Mouse (Mus musculus): ENCODE results near the gene Akr1d1. TPM values are rescaled to one million over a fixed set of nuclear protein-coding genes. Genes with fewer than 3 reads are reported as not detected.

The Akr1d1 gene
- polyA plus RNA-seq, 1 experiment from 2014 or later = not detected

DNA sequence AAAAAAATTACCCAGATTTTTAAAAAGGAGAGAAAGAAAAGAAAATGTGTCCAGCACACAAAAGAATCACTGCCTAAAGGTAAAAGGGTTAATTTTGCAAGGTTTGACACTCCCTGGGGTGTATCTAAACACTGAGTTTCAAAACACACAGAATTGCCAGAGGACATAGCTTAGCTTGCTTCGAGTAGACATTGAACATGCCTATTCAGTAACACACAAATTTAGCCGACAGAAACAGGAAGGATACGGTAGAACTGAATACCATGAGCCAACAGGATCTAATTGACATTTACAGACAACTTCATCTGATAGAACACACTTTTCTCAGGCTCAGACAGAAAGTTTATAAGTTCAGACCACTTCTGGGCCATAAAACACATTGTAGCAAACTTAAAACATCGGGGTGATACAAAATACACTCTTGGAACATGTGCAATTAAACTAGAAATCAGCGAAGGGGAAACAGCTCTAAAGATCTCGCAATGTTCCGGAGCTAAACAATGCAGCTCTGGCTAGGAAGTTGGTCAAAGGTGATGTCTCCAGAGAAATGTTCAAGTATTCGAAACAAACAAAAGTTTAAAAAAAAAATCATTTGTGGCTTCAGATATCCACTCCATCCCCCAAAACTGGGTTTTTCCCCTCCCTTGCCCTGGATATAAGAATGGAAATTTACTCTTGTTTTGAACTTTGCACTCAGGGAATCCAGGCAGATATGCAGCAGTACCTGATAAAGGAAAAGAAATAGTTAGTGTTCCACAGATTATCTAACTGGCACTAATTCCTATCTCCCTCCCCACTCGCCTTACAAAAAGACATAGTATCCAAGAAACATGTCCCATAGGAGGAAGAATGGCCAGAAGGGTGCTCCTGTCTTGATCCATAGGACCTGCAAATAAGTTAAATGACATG, 73.1 kb downstream of the Akr1d1 start:
- H3K27ac ChIP-seq (replicated peaks) = no peak overlapping the region
- no peak for ATAC-seq (ENCODE audit: low FRiP score, low read depth)
- no peaks in the 10 kb centered on the region for H3K9me3 ChIP-seq
- H3K36me3 ChIP-seq = no peaks in the 10 kb centered on the region
- no peaks in the 10 kb centered on the region for H3K4me1 ChIP-seq (replicated peaks)
- no peaks in the 10 kb centered on the region for H3K27me3 ChIP-seq
- WGBS = 56% methylated on average over 9 of the region's 9 CpGs
- H3K4me3 ChIP-seq = no peak overlapping the region
- H3K4me2 ChIP-seq = no peak overlapping the region
- no peak overlapping the region for H3K9ac ChIP-seq

DNA sequence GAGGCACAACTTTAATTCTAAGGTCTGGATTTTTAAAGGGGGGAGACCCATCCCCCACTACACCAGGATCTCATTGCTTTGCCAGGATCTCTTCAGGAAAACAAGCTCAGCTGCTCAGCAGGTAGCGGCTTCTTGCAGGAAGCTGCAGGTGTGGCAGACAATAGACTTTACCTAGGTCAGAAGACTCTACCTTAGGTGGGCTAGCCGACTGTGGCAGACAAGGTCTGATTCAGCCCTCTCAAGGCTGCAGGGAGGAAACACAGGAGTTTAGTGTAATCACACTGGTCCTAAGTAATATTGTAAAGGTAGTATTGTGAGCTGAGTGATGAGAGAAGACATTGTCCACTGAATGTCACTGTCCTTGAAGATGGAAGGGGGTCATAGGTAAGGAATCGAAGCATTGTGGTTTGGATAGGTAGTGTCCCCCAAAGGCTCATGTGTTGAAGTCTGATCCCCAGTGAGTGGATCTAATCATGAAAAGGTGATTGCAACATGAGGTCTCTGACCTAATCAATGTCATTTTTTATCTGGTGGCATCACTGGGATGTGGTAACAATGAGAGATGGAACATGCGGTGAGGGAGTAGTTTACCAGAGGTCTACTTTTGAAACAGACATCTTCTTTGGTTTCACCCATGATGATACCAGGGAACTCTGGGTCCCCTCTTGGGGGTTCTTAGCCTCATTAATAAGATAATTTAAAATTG, 74.4 kb downstream of the Akr1d1 start:
- Histone ChIP-seq H3K9me3 (no peaks in the 10 kb centered on the region), H3K27ac (replicated peaks) (no peak overlapping the region; the same call in 1 of the 2 replicates), H3K4me3 (no peak overlapping the region), H3K9ac (no peak overlapping the region), H3K36me3 (no peaks in the 10 kb centered on the region), H3K4me1 (replicated peaks) (no peaks in the 10 kb centered on the region), H3K27me3 (no peaks in the 10 kb centered on the region), H3K4me2 (no peak overlapping the region)
- WGBS = 77% methylated on average over 4 of the region's 4 CpGs
- ATAC-seq (ENCODE audit: low FRiP score, low read depth) = no peak

DNA sequence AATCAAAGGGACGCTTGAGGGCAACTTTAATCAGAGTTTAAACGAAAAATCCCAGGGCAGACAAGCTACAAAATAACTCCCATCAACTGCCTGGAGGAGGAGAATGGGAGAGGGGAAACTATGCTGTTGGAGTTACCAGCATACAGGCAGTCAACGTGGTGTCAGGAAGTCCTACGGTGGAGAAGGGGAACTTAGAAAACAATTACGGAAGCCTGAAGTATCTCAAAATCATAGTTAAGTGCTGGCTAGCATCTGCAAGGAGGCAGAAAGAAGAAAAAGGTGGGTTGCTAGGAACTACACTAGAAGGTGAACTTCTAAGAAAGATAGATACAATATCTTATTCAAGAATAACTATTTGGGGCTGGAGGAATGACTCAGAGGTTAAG, 74.9 kb downstream of the Akr1d1 start:
- no peak overlapping the region for H3K27ac ChIP-seq (replicated peaks)
- H3K9ac ChIP-seq = no peak overlapping the region
- no peak for ATAC-seq (ENCODE audit: low FRiP score, low read depth)
- no peaks in the 10 kb centered on the region for H3K9me3 ChIP-seq
- 69% methylated on average over 5 of the region's 5 CpGs for WGBS
- H3K27me3 ChIP-seq = no peaks in the 10 kb centered on the region
- H3K36me3 ChIP-seq = no peaks in the 10 kb centered on the region
- no peak overlapping the region for H3K4me2 ChIP-seq
- H3K4me1 ChIP-seq (replicated peaks) = no peaks in the 10 kb centered on the region
- no peak overlapping the region for H3K4me3 ChIP-seq

DNA sequence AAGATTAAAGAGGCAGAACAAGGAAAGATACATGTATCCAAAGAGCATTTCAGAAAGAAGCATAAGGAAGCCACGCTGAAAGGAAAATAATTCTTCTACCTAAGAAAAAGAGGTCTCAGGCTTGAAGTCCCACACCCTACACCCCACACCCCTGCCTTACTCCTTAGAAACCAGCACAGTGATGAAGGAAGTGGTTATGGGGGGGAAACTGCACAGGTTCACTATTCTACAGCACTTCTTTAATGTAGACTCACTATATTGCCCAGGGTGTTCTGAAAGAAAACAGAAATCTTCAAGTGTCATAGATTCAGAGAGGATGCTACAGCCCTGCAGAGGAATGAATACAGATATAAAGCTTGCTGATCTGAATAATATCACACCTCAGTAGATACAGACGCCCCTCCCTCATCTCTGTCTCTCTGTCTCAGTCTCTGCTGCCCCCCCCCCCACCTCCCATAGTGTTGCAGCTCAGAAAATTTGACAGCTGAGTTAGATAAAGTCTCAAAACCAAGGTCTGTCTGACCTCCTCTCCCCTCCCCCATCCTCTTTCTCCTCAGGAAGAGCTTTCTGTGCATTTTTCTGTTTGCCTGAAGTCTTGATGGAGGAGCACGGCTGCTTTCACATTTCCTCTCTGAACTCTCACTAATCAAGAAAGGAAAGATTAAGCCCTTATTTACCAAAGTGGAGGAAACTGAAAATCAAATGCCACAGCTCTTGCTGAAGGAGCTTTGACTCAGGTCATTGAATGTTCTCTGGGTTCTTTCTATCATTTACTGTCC, 77.7 kb downstream of the Akr1d1 start:
- H3K9ac ChIP-seq = no peak overlapping the region
- no peaks in the 10 kb centered on the region for H3K9me3 ChIP-seq
- H3K4me2 ChIP-seq = no peak overlapping the region
- no peak overlapping the region for H3K27ac ChIP-seq (replicated peaks)
- no peaks in the 10 kb centered on the region for H3K27me3 ChIP-seq
- H3K36me3 ChIP-seq = no peaks in the 10 kb centered on the region
- WGBS = 75% methylated on average over 3 of the region's 3 CpGs
- no peak overlapping the region for H3K4me3 ChIP-seq
- H3K4me1 ChIP-seq (replicated peaks) = no peaks in the 10 kb centered on the region
- ATAC-seq (ENCODE audit: low FRiP score, low read depth) = no peak

DNA sequence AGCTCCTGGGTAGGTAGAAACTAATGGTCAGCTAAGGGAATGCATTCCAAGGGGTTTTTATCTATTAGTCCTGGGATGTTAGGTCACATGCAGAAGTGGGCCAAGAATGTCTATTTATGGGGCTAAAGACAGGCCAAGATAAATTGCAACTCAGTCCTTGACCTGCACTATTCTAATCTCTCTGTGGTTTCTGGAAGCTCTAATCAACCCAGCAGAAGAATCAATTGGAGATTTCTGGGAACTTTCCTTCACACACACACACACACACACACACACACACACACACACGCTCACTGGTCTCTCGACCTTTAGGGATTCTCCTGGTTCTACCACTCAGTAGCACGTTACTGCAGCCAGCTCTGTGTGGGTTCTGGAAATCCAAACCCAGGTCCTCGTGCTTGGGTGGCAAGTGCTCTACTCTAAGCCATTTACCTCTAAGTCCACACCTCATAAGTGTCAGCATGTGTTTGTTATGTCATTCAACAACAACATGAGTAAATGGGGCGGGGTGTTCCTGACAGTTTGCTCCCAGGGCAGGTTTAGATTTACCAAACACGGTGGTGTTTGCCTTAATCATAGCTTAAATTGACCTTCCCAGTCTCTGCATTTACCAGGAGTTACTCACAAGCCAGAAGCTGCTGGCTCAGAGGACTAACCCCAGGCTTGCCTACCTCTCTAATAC, 82.8 kb downstream of the Akr1d1 start:
- H3K4me3 ChIP-seq = no peak overlapping the region
- 89% methylated on average over 6 of the region's 6 CpGs for WGBS
- no peak overlapping the region for H3K4me2 ChIP-seq
- H3K27me3 ChIP-seq = no peaks in the 10 kb centered on the region
- H3K9ac ChIP-seq = no peak overlapping the region
- H3K27ac ChIP-seq (replicated peaks) = no peak overlapping the region
- no peaks in the 10 kb centered on the region for H3K36me3 ChIP-seq
- H3K4me1 ChIP-seq (replicated peaks) = no peaks in the 10 kb centered on the region
- no peaks in the 10 kb centered on the region for H3K9me3 ChIP-seq
- ATAC-seq (ENCODE audit: low FRiP score, low read depth) = no peak

GRCm38 (mm10) chr6:37615490-37615889, 85.5 kb downstream of the Akr1d1 start:
- H3K27me3 ChIP-seq = no peaks in the 10 kb centered on the region
- H3K9ac ChIP-seq = no peak overlapping the region
- no peak overlapping the region for H3K4me2 ChIP-seq
- no peaks in the 10 kb centered on the region for H3K36me3 ChIP-seq
- no peak for ATAC-seq (ENCODE audit: low FRiP score, low read depth)
- H3K4me1 ChIP-seq (replicated peaks) = no peaks in the 10 kb centered on the region
- no peak overlapping the region for H3K27ac ChIP-seq (replicated peaks)
- H3K4me3 ChIP-seq = no peak overlapping the region
- H3K9me3 ChIP-seq = no peaks in the 10 kb centered on the region
- WGBS = 93% methylated on average over 2 of the region's 2 CpGs

DNA sequence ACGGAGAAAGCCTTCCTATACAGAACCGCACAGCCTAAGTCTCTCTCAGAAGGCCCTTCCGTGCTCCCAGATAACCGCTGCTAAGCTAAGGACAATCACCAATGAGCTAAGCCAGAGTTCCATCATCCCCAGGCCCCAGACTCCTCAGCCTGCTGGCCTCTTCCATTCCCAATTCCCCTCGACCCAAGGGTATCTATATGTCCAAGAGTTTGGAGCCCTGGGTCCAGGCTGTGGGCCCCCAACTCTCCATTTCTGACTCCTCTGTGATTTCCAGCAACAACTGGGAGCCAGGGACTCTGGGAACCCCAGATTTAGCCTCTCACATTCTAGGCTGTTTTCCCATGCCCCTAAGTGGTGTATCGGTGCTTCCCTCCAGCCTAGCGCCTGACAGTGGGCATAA, 86.2 kb downstream of the Akr1d1 start:
- Histone ChIP-seq H3K9ac (no peak overlapping the region), H3K27me3 (no peaks in the 10 kb centered on the region), H3K9me3 (no peaks in the 10 kb centered on the region), H3K4me1 (replicated peaks) (no peaks in the 10 kb centered on the region), H3K4me3 (no peak overlapping the region), H3K36me3 (no peaks in the 10 kb centered on the region), H3K4me2 (no peak overlapping the region), H3K27ac (replicated peaks) (no peak overlapping the region)
- 92% methylated on average over 7 of the region's 7 CpGs for WGBS
- no peak for ATAC-seq (ENCODE audit: low FRiP score, low read depth)

DNA sequence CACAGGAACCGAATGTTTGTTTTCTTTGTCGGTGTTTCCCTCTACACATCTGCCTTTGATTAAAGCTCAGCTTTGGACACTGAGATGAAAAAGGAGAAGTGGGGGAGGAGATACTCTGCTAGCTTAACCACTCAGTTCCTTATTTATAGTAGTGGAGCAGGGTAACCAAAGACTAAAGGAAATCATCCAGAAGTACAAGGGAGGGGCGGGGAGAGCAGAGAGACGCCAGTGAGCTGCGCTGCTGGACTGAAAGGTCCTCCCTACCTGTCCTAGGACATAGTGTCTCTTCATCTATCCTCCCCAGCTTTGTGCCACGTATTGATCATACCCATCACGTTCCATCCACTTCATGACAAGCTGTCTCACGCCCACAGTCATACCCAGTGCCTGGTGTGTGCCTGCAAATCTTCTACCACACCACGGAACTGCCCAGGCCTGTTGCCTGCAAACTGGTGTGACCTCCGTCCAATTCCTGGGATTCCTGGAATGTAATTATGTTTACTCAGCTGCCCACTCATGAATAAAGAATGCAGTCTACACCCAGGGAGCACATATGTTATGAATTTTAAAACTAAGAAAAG, 87.5 kb downstream of the Akr1d1 start:
- Histone ChIP-seq H3K4me3 (no peak overlapping the region), H3K9ac (no peak overlapping the region), H3K4me1 (replicated peaks) (no peaks in the 10 kb centered on the region), H3K4me2 (no peak overlapping the region), H3K27me3 (no peaks in the 10 kb centered on the region), H3K9me3 (no peaks in the 10 kb centered on the region), H3K36me3 (no peaks in the 10 kb centered on the region), H3K27ac (replicated peaks) (no peak overlapping the region)
- ATAC-seq (ENCODE audit: low FRiP score, low read depth) = no peak
- WGBS = 73% methylated on average over 10 of the region's 10 CpGs

Other genes starting within 250 kb of the Akr1d1 start
- gene Dgki, start 230.0 kb upstream of the Akr1d1 start, polyA plus RNA-seq (2015; fragmentation: Nextera tagmentation; extraction: Ambion mirVana) = 6.7 and 7.0 TPM in 2 replicates
- 3.8 and 4.1 TPM in 2 replicates for gene Creb3l2, start 88.0 kb upstream of the Akr1d1 start, polyA plus RNA-seq (2015; fragmentation: Nextera tagmentation; extraction: Ambion mirVana)

Measured in hindbrain, embryonic 15.5 days (tissue).